Mouse (Mus musculus) stomach, embryonic 14.5 days (tissue): ENCODE measurements around the gene Ddn. TPM values are rescaled to one million over a fixed set of nuclear protein-coding genes. Genes with fewer than 3 reads are reported as not detected.

ENCODE experiments used
- ATAC-seq: fragments of 200-750 bp; cut with Nextera tagmentation; 2 replicates; pipeline ENCODE4 v1.8.0; 2017; ENCODE audit warnings: low read depth, moderate TSS enrichment; ENCODE audit not compliant: insufficient number of reproducible peaks, insufficient read depth, low FRiP score
- H3K27ac ChIP-seq: fragments of 300-500 bp; sonication (generic); 2 replicates; pipeline ENCODE4 v1.5.1; 2014; ENCODE audit warnings: mild to moderate bottlenecking, low read length, moderate library complexity, mixed read lengths
- H3K27me3 ChIP-seq: fragments of 300-500 bp; sonication (generic); 2 replicates; pipeline ENCODE4 v1.6.1; 2014; ENCODE audit warnings: low read length, control low read depth, mixed read lengths; ENCODE audit not compliant: control insufficient read depth, insufficient read depth
- H3K36me3 ChIP-seq: fragments of 300-500 bp; sonication (generic); 2 replicates; pipeline ENCODE4 v1.6.1; 2014; ENCODE audit warnings: mild to moderate bottlenecking, control low read depth, low read length, moderate library complexity, mixed read lengths; ENCODE audit not compliant: control insufficient read depth, insufficient read depth
- H3K4me1 ChIP-seq: fragments of 300-500 bp; sonication (generic); 2 replicates; pipeline ENCODE4 v1.6.1; 2014; ENCODE audit warnings: low read length, control low read depth, mixed read lengths; ENCODE audit not compliant: control insufficient read depth, insufficient read depth
- H3K4me2 ChIP-seq: fragments of 300-500 bp; sonication (generic); replicated peaks from 2 replicates; pipeline ENCODE4 v1.6.1; 2014; ENCODE audit warnings: low read depth, low read length, control low read depth
- H3K4me3 ChIP-seq: fragments of 300-500 bp; sonication (generic); 2 replicates; pipeline ENCODE4 v1.5.1; 2014; ENCODE audit warnings: low read depth, low read length, control low read depth
- H3K9ac ChIP-seq: fragments of 300-500 bp; sonication (generic); replicated peaks from 2 replicates; pipeline ENCODE4 v1.6.1; 2014; ENCODE audit warnings: low read depth, mild to moderate bottlenecking, control low read depth, low read length, moderate library complexity, mixed read lengths
- H3K9me3 ChIP-seq: fragments of 300-500 bp; sonication (generic); 2 replicates; pipeline ENCODE4 v1.6.1; 2016; ENCODE audit warnings: low read depth, low read length, control low read depth; ENCODE audit not compliant: control insufficient read depth
- WGBS: fragments of 180-500 bp; shearing (Covaris S2); extraction: QIAGEN DNeasy Blood & Tissue Kit; methylation state at CpG from one replicate; pipeline ENCODE4 v1.1.7; 2014; 5-methylcytosine and 5-hydroxymethylcytosine counted together
- polyA plus RNA-seq: library from polyadenylated mRNA; unstranded; fragments of >200 nt; fragmentation: Nextera tagmentation; extraction: Ambion mirVana; gene quantifications from 2 replicates; pipeline ENCODE4 v1.2.1, GENCODE M21; 2014

Ddn gene
- polyA plus RNA-seq, 1 experiment from 2014 or later, result not detected

DNA sequence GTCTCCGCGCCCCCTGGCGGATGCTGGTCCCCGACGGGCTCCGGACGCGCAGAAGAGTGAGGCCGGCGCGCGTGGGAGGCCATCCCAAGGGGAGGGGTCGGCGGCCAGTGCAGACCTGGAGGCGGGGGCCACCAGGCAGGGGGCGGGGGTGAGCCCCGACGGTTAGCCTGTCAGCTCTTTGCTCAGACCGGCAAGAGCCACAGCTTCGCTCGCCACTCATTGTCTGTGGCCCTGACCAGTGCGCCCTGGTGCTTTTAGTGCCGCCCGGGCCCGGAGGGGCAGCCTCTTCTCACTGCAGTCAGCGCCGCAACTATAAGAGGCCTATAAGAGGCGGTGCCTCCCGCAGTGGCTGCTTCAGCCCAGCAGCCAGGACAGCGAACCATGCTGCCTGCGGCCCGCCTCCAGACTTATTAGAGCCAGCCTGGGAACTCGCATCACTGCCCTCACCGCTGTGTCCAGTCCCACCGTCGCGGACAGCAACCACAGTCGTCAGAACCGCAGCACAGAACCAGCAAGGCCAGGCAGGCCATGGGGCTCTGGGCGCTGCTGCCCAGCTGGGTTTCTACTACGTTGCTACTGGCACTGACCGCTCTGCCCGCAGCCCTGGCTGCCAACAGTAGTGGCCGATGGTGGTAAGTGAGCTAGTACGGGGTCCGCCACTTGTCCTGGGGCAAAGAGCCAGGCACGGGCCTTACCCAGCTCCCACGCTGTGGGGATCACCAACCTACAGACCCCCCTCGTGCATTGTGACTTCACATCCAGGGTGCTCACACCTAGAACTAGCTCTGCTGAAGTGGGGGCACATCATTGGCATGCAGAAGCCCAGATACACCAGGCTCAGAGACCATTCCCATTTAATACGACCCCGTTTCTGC is 19.4 kb downstream of the Ddn start, which contains the start of gene Wnt1:
Gene Wnt1, plus strand, starts transcription at position 197 of the 875 bp plus-strand sequence.
- H3K27ac ChIP-seq, result no peak within 1 kb of the TSS
- H3K4me1 ChIP-seq, result peaks cover 11% of the 10 kb centered on the region; the same call in 1 of the 2 replicates
- ATAC-seq, result no peak
- H3K4me2 ChIP-seq, result peak within 1 kb of the TSS; percentile 23; the same call in 1 of the 2 replicates
- no peaks in the 10 kb centered on the region for H3K36me3 ChIP-seq
- peak within 1 kb of the TSS; percentile 15 for H3K4me3 ChIP-seq
- peaks cover 68% of the 10 kb centered on the region for H3K27me3 ChIP-seq
- 0 out of 2 replicates have a peak, but pooled peaks cover 3% of the 10 kb centered on the region for H3K9me3 ChIP-seq
- WGBS, result 2% methylated on average over 51 of the region's 51 CpGs
- no peak within 1 kb of the TSS for H3K9ac ChIP-seq

DNA sequence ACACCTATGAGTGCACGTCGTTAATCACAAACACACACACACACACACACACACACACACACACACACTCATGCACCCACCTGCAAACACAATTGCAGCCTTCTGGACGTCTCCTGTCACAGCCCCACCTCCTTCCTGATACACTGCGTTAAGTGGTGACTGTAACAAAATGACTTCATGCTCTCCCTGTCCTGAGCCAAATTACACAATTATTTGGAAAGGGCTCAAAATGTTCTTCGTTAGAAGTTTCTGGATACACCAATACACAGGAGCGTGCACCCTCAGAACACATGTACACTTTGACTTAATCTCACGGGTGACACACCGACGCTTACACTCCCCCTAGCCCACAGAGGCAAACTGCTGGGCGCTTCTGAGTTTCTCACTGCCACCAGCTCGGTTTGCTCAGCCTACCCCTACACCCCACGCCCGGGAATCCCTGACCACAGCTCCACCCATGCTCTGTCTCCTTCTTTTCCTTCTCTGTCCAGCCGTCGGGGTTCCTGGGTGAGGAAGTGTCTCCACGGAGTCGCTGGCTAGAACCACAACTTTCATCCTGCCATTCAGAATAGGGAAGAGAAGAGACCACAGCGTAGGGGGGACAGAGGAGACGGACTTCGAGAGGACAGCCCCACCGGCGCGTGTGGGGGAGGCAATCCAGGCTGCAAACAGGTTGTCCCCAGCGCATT is 20.2 kb downstream of the Ddn start:
- Histone ChIP-seq H3K9ac (no peak overlapping the region), H3K9me3 (0 out of 2 replicates have a peak, but pooled peaks cover 3% of the 10 kb centered on the region), H3K27me3 (peaks cover 65% of the 10 kb centered on the region), H3K4me3 (no peak overlapping the region), H3K4me2 (0 out of 2 replicates have a peak overlapping the region, but pooled peaks have one; percentile 2), H3K27ac (no peak overlapping the region), H3K4me1 (peaks cover 11% of the 10 kb centered on the region; the same call in 1 of the 2 replicates), H3K36me3 (no peaks in the 10 kb centered on the region)
- 11% methylated on average over 24 of the region's 24 CpGs for WGBS
- no peak for ATAC-seq

DNA sequence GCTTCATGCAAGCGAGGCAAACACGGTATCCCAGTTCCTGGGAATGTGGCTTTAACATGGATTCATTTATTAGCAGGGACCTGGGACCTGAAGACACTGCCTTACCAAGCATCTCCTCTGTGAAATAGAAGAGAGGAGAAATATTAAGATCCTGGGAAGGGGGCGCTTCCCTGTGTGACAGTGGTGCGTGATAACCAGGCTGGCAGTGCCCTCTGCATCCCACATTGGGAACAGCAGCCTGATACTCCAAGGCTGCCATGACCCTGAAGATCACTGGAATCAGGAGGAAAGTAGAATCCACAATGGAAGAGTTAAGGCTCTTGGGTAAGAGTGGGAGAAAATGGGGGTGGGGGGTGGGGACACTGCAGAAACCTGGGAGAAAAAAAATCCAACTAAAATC is 21.4 kb downstream of the Ddn start:
- no peak for ATAC-seq
- 0 out of 2 replicates have a peak, but pooled peaks cover 3% of the 10 kb centered on the region for H3K9me3 ChIP-seq
- peaks cover 54% of the 10 kb centered on the region for H3K27me3 ChIP-seq
- no peak overlapping the region for H3K4me2 ChIP-seq
- no peak overlapping the region for H3K27ac ChIP-seq
- no peak overlapping the region for H3K4me3 ChIP-seq
- no peak overlapping the region for H3K9ac ChIP-seq
- no peaks in the 10 kb centered on the region for H3K36me3 ChIP-seq
- peaks cover 9% of the 10 kb centered on the region; the same call in 1 of the 2 replicates for H3K4me1 ChIP-seq
- WGBS, result 29% methylated on average over 4 of the region's 4 CpGs

DNA sequence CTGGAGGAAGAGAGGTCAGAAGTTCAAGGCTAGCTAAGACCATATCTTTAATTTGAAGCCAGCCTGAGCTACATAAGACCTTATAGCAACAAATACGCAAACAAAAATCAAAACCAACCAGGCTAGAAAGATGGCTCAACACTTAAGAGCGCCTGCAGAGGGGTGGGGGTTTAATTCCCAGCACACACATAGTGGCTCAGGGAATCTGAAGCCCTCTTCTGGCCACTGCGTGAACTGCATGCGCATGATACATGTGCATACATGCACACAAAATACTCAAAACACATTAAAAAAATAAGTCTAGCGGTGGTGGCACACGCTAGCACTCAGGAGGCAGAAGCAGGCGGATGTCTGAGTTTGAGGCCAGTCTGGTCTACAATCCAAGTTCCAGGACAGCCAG is 23.5 kb downstream of the Ddn start:
- Histone ChIP-seq H3K36me3 (no peaks in the 10 kb centered on the region), H3K9me3 (0 out of 2 replicates have a peak, but pooled peaks cover 3% of the 10 kb centered on the region), H3K27me3 (peaks cover 37% of the 10 kb centered on the region), H3K27ac (no peak overlapping the region), H3K4me3 (no peak overlapping the region), H3K4me1 (no peaks in the 10 kb centered on the region), H3K4me2 (no peak overlapping the region), H3K9ac (no peak overlapping the region)
- 37% methylated on average over 7 of the region's 7 CpGs for whole genome bisulfite sequencing
- ATAC-seq, result no peak

DNA sequence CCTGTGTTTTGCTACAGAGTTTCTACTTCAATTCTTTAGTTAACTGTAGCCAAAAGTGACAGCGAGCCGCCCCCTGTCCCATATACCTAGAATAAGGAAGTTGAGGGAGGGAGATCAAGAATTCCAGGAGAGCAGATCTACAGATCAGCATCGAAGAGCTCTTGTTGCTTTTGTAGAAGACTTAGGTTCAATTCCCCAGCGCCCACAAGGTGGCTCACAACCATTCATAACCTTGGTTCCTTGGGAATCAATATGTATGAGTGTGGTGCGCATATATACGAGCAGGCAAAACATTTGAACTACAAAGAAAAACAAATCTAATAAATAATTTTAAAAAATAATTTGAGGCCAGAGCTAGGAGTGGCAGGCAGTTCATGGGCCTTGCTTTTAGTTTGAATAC is 28.1 kb downstream of the Ddn start:
- ATAC-seq, result no peak
- H3K4me3 ChIP-seq, result no peak overlapping the region
- H3K4me2 ChIP-seq, result no peak overlapping the region
- peaks cover 46% of the 10 kb centered on the region for H3K27me3 ChIP-seq
- no peak overlapping the region for H3K9ac ChIP-seq
- 29% methylated on average over 6 of the region's 6 CpGs for WGBS
- no peak overlapping the region for H3K27ac ChIP-seq
- 0 out of 2 replicates have a peak, but pooled peaks cover 15% of the 10 kb centered on the region for H3K4me1 ChIP-seq
- H3K9me3 ChIP-seq, result 0 out of 2 replicates have a peak, but pooled peaks cover 3% of the 10 kb centered on the region
- no peaks in the 10 kb centered on the region for H3K36me3 ChIP-seq

DNA sequence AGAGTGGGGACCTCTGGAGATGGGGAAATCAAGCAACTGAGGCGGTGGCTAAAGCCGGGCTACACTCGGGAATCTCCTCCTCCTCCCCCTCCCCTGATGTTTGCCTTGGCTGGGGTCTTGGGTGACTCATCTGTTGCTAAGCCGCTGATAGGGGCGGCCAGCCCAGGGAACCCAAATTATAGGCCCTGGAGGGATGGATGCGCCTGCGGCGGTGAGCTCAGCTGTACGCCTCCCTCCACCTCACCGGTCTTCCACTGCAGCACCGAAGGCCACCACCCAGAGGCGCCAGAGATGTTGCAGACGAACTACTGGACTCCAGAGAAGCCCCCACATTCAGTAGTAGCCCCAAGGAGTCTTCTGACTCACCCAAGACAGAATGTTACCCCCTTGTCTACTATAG is 28.7 kb downstream of the Ddn start:
- 0 out of 2 replicates have a peak, but pooled peaks cover 18% of the 10 kb centered on the region for H3K4me1 ChIP-seq
- H3K4me2 ChIP-seq, result no peak overlapping the region
- no peaks in the 10 kb centered on the region for H3K36me3 ChIP-seq
- H3K27me3 ChIP-seq, result peaks cover 52% of the 10 kb centered on the region
- H3K4me3 ChIP-seq, result no peak overlapping the region
- H3K9me3 ChIP-seq, result no peaks in the 10 kb centered on the region
- WGBS, result 3% methylated on average over 11 of the region's 13 CpGs
- H3K27ac ChIP-seq, result no peak overlapping the region
- ATAC-seq, result no peak
- no peak overlapping the region for H3K9ac ChIP-seq

DNA sequence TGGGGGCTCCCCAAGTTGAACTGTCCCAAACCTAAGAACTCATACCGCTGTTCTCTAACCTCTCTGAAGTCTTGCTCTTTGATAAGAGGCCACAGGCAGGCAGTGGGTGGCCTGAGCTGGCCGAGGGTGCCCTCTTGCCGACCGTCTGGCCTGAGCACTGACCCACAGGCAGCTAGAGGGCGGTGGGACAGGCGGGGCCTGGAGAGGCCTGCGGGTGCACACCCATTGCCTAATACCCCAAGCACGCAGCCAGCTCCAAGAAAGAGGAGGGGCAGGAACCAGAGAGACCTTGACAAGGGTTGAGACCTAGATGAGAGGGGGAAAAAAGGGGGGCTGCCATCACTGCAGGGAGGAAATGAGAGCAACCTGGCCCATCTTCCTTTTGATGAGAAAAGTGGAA is 29.2 kb downstream of the Ddn start:
- no peak for ATAC-seq
- no peaks in the 10 kb centered on the region for H3K36me3 ChIP-seq
- 0 out of 2 replicates have a peak, but pooled peaks cover 18% of the 10 kb centered on the region for H3K4me1 ChIP-seq
- peaks cover 53% of the 10 kb centered on the region for H3K27me3 ChIP-seq
- H3K4me2 ChIP-seq, result no peak overlapping the region
- WGBS, result 5% methylated on average over 8 of the region's 8 CpGs
- no peak overlapping the region for H3K27ac ChIP-seq
- H3K4me3 ChIP-seq, result no peak overlapping the region
- H3K9me3 ChIP-seq, result no peaks in the 10 kb centered on the region
- H3K9ac ChIP-seq, result no peak overlapping the region

DNA sequence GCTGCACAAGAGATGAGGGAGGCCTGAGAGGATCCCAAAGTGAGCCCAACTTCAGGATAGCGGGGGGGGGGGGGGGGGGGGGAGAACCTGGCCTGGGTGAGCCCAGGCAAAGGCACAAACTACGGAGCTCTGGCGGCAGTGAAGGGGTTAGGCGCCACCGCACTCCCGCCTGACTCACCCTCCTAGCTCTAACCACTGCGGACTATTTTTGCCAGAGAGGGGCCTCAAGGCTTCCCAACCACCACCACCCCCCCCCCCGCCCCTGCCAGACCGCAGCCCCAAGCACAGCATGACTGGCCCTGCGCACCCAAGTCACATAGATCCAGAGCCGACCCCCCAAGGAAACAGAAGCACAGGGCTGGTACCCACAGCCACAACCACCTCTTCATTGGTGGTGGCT is 30.5 kb downstream of the Ddn start:
- no peak for ATAC-seq
- 3% methylated on average over 10 of the region's 11 CpGs for whole genome bisulfite sequencing
- Histone ChIP-seq H3K36me3 (no peaks in the 10 kb centered on the region), H3K27me3 (peaks cover 62% of the 10 kb centered on the region), H3K4me3 (no peak overlapping the region), H3K9ac (no peak overlapping the region), H3K9me3 (no peaks in the 10 kb centered on the region), H3K4me2 (no peak overlapping the region), H3K27ac (no peak overlapping the region), H3K4me1 (0 out of 2 replicates have a peak, but pooled peaks cover 21% of the 10 kb centered on the region)
